Mouse (Mus musculus) large intestine, adult 2 months (tissue): ENCODE data around the gene Endod1. TPM values are rescaled to one million over a fixed set of nuclear protein-coding genes. Genes with fewer than 3 reads are reported as not detected.

Experiments used
- DNase-seq: peaks from one replicate; pipeline ENCODE4 v3.0.0-alpha.2; 2012; ENCODE audit warnings: low read depth, low spot score
- WGBS: fragments of 180-500 bp; shearing (Covaris S2); methylation state at CpG from one replicate; pipeline ENCODE4 v1.1.7; 2018; 5-methylcytosine and 5-hydroxymethylcytosine counted together
- polyA plus RNA-seq: library from polyadenylated mRNA; depleted of rRNA; stranded (reverse); fragments of >200 nt; gene quantifications from 2 replicates; pipeline ENCODE4 v1.2.3, GENCODE M21; 2012; rRNA removed

Endod1 gene
- polyA plus RNA-seq, 1 experiment = 43.6 TPM

DNA sequence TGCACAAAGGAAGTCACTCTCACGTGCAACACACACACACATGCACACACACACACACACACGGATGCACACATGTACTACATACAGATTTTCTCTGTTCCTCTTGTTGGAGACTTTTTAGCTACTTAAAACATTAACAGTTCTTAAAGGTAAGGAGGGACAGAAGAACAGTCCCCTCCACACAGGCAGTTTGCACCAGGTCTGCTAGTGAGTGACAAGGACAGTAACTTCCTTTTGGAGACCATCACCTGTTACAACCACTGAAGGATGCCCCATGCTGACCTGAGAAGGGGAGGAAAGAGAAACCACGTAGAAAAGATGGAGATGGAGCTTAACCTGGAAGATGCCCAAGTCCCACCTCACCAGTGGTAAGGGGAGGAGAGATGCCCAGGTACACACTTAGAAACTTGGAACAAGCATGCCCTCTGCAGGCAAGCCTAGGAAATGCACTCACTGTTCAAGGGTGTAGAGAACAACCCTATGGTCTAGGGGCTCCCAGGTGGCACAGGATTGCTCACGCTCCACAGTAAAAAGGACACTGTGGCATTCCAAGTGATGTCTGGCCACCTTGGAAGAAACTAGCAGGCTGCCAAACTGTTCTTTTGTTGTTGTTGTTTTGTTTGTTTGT, 39.2 kb downstream of the Endod1 start:
- 56% methylated on average over 4 of the region's 4 CpGs for WGBS
- no peak for DNase-seq

- WGBS = 72% methylated on average over 3 of the region's 3 CpGs
- DNase-seq = no peak
Observed at GRCm38 (mm10) chr9:14338701-14339100, 42.6 kb downstream of the Endod1 start.

DNA sequence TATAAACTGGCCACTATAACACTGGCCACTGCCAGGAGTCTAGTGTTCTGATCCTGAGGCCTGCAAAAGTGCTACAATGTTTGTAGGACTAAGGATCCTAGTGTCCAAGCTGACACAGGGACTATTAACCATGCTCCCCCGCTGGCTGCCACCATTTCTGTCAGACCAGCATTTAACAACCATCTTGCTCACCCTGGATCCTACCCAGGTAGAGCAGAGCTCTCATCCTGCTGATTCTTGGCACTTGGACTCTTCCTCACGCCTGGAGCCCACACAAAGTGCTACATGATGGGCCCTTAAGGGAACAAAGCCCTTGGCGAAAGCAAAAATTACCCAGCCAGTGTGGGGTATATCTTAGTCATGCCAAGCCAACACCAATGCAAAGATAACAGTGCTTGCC, 44.4 kb downstream of the Endod1 start:
- 83% methylated on average over 3 of the region's 3 CpGs for WGBS
- no peak for DNase-seq

GRCm38 (mm10) chr9:14335829-14336228, 45.5 kb downstream of the Endod1 start:
- 74% methylated on average over 4 of the region's 4 CpGs for whole genome bisulfite sequencing
- DNase-seq = no peak

GRCm38 (mm10) chr9:14316618-14317017, 64.7 kb downstream of the Endod1 start:
- WGBS = 95% methylated on average over 1 of the region's 1 CpGs
- DNase-seq = no peak

DNA sequence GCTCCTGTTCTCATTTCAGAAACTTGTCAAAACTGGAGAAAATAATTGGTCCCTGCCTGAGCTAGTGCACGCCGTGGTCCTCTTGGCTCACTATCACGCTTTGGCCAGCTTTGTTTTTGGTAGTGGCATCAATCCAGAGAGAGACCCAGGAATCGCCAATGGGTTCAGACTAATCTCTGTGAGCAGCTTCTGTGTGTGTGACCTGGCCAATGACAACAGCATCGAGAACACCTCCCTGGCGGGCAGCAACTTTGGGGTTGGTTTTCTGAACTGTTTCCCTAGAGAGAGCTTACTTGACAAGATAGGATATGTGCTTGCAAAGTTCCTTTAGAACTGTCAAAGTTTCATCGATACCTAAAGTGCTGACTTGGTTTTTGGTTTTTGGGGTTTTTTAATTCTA, 66.8 kb downstream of the Endod1 start:
- no peak for DNase-seq
- WGBS = 82% methylated on average over 7 of the region's 7 CpGs

DNA sequence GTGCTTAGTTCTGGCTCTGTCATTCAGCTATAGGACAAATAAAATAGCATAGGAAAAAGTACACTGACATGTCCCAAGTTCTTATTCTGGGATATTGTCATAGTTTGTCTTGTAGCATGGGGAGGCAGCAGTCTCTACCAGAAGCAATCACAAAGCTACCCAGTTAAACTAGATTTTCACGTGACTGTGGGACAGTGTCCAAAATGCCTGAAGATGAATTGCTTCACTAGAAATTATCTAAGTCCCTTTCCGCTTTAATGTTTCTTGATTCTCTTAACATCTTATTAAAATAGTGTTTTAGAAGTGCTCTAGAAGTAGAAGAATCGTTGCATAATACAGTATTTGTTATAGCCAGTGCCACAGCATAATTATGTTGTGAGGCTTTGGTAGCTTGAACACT, 67.3 kb downstream of the Endod1 start:
- DNase-seq = no peak
- WGBS = 57% methylated on average over 3 of the region's 3 CpGs

- 69% methylated on average over 3 of the region's 3 CpGs for WGBS
- no peak for DNase-seq
Observed at GRCm38 (mm10) chr9:14307341-14307740, 74.0 kb downstream of the Endod1 start.

GRCm38 (mm10) chr9:14304262-14304968, 76.9 kb downstream of the Endod1 start:
- WGBS = 84% methylated on average over 9 of the region's 9 CpGs
- DNase-seq = no peak

Other genes starting within 250 kb of the Endod1 start
- 3.2 and 5.1 TPM in 2 replicates for gene Sesn3, start 106.4 kb downstream of the Endod1 start, polyA plus RNA-seq
- not detected in 2 replicates for gene Kdm4d, start 119.0 kb upstream of the Endod1 start, polyA plus RNA-seq
- 15.3 and 18.9 TPM in 2 replicates for gene Cwc15, start 119.1 kb upstream of the Endod1 start, polyA plus RNA-seq